Mouse (Mus musculus): ENCODE data around the gene Etv2. TPM values are rescaled to one million over a fixed set of nuclear protein-coding genes. Genes with fewer than 3 reads are reported as not detected.

Etv2 gene
- polyA plus RNA-seq, 1 experiment from 2014 or later = not detected

DNA sequence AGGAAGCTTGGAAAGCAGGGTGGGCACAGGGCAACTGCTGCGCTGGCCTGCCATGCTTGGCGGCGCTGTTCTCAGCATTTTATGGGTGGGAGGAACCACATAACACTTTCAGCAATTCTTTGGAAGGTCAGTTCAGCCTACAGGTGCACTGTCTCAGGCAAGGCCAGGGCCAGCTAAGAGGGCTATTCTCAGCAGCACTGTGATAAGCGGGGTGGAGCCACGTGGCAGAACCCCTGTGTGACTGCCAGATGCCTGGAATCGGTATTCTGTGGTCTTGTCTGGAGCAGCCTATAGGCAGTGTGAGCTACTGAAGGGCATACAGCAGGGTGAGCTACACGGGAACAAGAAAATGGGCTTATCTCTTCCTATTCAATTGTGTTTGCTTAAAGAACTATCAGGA is 25.6 kb downstream of the Etv2 start:
- Histone ChIP-seq H3K9me3 (no peaks in the 10 kb centered on the region), H3K27me3 (no peaks in the 10 kb centered on the region), H3K4me2 (no peak overlapping the region), H3K9ac (no peak overlapping the region), H3K27ac (no peak overlapping the region), H3K36me3 (replicated peaks) (peaks cover 2% of the 10 kb centered on the region; the same call in 1 of the 2 replicates), H3K4me1 (no peaks in the 10 kb centered on the region), H3K4me3 (replicated peaks) (no peak overlapping the region)
- no peak for ATAC-seq (ENCODE audit: low FRiP score)
- WGBS = 60% methylated on average over 7 of the region's 7 CpGs

DNA sequence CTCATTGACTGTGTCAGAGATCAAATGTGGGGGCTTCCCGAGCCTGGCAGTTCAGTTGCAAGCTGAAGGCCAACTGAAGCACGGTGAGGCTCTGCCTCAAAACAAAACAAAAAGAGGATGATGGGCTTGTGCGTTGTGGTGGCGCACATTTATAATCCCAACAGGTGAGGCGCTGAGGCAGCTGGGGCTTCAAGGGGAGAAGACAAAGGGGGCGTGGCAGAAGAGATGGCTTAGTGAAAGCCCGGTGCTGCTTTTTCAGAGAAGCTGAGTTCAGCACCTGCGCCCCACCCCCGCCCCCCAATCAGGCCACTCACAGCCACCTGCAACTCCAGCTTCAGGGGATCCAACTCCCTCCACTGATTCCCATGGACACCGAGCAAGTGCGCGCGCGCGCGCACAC is 27.2 kb downstream of the Etv2 start:
- H3K4me3 ChIP-seq (replicated peaks) = no peak overlapping the region
- no peaks in the 10 kb centered on the region for H3K36me3 ChIP-seq (replicated peaks)
- no peaks in the 10 kb centered on the region for H3K4me1 ChIP-seq
- WGBS = 43% methylated on average over 16 of the region's 16 CpGs
- no peaks in the 10 kb centered on the region for H3K9me3 ChIP-seq
- no peak overlapping the region for H3K9ac ChIP-seq
- H3K27ac ChIP-seq = no peak overlapping the region
- ATAC-seq (ENCODE audit: low FRiP score) = no peak
- H3K27me3 ChIP-seq = no peaks in the 10 kb centered on the region
- H3K4me2 ChIP-seq = no peak overlapping the region

DNA sequence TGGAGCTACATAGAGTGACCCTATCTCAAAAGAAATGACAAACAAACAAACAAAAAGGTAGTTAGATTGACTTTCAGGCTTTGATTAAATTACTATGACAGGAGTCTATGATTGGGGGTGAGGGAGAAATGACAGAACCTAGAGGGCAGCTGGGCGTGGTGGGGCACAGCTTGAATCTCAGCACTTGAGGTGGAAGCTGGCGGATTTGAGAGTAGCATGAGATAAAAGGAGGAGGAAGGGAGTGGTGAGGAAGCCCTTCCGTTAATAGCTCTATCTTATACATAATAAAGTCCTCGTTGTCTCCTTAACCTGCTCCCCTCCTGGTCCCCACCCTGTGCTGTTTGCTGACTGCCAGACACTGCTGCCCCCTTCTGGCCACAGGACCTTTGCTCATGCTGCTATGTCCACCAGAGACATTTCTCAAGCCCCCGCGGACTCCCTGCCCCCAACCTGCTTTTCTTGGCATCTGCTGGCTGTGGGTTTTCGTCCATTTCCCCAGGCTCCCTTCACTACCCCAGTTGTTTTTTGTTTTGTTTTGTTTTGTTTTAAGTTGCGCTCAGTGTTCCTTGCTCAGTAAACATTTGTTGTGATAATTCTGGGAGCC is 27.8 kb downstream of the Etv2 start:
- H3K4me3 ChIP-seq (replicated peaks) = no peak overlapping the region
- no peaks in the 10 kb centered on the region for H3K27me3 ChIP-seq
- H3K9me3 ChIP-seq = no peaks in the 10 kb centered on the region
- H3K9ac ChIP-seq = no peak overlapping the region
- 33% methylated on average over 8 of the region's 8 CpGs for WGBS
- H3K4me2 ChIP-seq = no peak overlapping the region
- H3K36me3 ChIP-seq (replicated peaks) = no peaks in the 10 kb centered on the region
- no peaks in the 10 kb centered on the region for H3K4me1 ChIP-seq
- ATAC-seq (ENCODE audit: low FRiP score) = no peak
- H3K27ac ChIP-seq = no peak overlapping the region

DNA sequence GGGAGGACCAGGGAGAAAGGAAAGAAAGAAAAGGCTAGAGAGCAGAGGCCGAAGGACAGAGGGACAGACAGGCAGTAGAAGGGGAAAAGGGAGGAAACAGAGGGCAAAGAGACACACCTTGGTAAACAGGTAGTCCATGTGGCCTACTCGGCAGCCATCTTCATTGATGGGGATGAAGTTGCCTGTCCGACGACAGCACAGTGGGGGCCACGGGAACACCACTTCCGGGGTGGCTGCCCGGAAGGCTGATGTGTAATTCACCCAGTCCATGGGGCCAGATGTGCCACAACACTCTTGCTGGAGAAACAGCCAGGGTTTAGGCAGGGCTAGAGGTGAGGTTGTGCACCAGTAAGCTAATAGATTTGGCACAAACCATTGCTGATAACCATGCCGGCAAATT is 30.7 kb downstream of the Etv2 start:
- Histone ChIP-seq H3K9me3 (no peaks in the 10 kb centered on the region), H3K27me3 (no peaks in the 10 kb centered on the region), H3K4me3 (replicated peaks) (no peak overlapping the region), H3K4me2 (no peak overlapping the region), H3K9ac (no peak overlapping the region), H3K27ac (no peak overlapping the region), H3K36me3 (replicated peaks) (no peaks in the 10 kb centered on the region), H3K4me1 (peaks cover 4% of the 10 kb centered on the region; the same call in 1 of the 2 replicates)
- WGBS = 89% methylated on average over 8 of the region's 8 CpGs
- no peak for ATAC-seq (ENCODE audit: low FRiP score)

DNA sequence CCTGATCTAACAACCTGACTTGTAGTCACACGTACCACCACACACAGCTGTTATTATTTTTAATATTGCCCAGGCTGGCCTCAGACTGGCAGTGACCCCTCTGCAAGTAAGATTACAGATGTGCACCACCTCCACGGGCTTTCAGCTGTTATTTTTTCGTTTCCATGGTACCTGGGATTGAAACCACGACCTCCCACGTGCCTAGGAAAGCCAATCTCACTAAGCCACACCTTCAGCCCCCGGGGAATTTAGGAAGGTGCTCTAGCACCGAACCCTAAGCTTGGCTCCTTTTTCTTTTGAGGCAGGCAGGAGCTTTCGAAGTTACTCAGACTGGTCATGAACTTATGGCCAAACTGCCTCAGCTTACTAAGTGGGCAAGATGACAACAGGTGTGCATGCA is 31.2 kb downstream of the Etv2 start:
- Histone ChIP-seq H3K4me3 (replicated peaks) (no peak overlapping the region), H3K9me3 (no peaks in the 10 kb centered on the region), H3K4me1 (peaks cover 8% of the 10 kb centered on the region), H3K27me3 (no peaks in the 10 kb centered on the region), H3K9ac (no peak overlapping the region), H3K36me3 (replicated peaks) (no peaks in the 10 kb centered on the region), H3K4me2 (no peak overlapping the region), H3K27ac (no peak overlapping the region)
- WGBS = 65% methylated on average over 8 of the region's 8 CpGs
- no peak for ATAC-seq (ENCODE audit: low FRiP score)

DNA sequence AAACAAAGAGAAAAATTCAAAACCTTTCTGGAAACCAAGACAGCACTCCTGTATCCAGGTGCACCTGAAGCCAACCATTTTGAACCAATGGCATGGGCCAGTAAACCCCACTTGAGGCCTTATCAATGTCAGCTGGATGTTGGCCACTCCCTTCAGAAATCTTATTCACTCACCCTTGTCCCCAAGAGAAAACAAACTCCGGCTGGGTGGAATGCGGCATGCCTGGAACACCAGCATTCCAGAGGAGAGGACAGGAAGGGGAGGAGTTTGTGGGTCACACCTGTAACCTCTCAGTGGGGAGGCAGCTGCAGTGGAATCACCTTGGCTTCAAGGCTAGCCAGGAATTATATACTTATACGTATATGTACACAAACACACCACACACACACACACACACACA is 33.1 kb downstream of the Etv2 start:
- Histone ChIP-seq H3K4me1 (peaks cover 8% of the 10 kb centered on the region), H3K4me2 (no peak overlapping the region), H3K9me3 (no peaks in the 10 kb centered on the region), H3K27me3 (no peaks in the 10 kb centered on the region), H3K4me3 (replicated peaks) (no peak overlapping the region), H3K9ac (no peak overlapping the region), H3K36me3 (replicated peaks) (no peaks in the 10 kb centered on the region), H3K27ac (no peak overlapping the region)
- WGBS = 68% methylated on average over 3 of the region's 3 CpGs
- ATAC-seq (ENCODE audit: low FRiP score) = no peak

DNA sequence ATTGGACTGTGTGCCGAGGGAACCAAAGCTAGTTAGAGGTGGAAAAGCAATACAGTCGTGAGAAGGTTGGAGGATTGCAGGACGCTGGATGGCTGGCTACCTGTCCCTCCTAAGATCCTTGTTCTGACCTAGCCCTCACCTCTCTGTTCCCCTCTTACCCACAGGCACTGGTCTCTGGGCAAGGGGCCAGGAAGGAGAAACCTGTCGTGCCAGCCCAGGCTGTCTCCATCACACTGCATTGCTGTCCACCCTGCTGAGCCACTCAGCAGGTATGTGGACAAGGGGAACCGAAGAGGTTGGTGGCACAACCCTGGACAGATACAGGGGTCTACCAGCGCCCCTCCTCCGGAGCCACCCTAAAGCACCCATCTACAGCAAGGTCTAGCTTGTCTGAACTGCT is 35.0 kb downstream of the Etv2 start:
- Histone ChIP-seq H3K4me1 (peaks cover 8% of the 10 kb centered on the region), H3K4me2 (peak overlapping the region; percentile 40; the same call in 1 of the 2 replicates), H3K4me3 (replicated peaks) (no peak overlapping the region), H3K9me3 (no peaks in the 10 kb centered on the region), H3K27ac (0 out of 2 replicates have a peak overlapping the region, but pooled peaks have one; percentile 53), H3K27me3 (no peaks in the 10 kb centered on the region), H3K9ac (no peak overlapping the region), H3K36me3 (replicated peaks) (no peaks in the 10 kb centered on the region)
- no peak for ATAC-seq (ENCODE audit: low FRiP score)
- 69% methylated on average over 7 of the region's 7 CpGs for WGBS

DNA sequence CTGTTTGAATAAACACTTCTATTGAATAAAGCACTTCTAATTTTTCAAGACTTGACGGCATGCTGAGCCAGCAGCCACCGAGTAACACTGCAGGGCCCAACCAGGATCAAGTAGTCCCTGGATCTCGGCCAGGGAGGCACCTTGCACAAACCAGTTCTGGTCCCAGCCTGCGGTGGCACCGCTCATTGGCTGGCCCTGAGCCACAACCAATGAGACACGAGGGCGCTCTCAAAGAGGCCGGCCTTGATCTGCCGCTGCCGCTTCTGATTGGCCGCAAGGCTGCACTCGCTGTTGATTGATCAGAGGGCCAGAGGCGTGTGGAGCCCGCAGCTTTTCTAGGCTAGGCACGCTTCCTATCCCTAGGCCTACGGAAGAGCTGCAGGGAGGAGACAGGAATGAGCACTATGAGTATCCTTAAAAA is 35.7 kb downstream of the Etv2 start:
- Histone ChIP-seq H3K36me3 (replicated peaks) (no peaks in the 10 kb centered on the region), H3K27ac (peak overlapping the region; percentile 53), H3K9me3 (no peaks in the 10 kb centered on the region), H3K4me3 (replicated peaks) (peak overlapping the region; percentile 13; the same call in 1 of the 2 replicates), H3K4me2 (peak overlapping the region; percentile 40), H3K4me1 (peaks cover 8% of the 10 kb centered on the region), H3K27me3 (no peaks in the 10 kb centered on the region), H3K9ac (peak overlapping the region; percentile 21; the same call in 1 of the 2 replicates)
- ATAC-seq (ENCODE audit: low FRiP score) = peak; percentile 99
- WGBS = 2% methylated on average over 16 of the region's 16 CpGs

DNA sequence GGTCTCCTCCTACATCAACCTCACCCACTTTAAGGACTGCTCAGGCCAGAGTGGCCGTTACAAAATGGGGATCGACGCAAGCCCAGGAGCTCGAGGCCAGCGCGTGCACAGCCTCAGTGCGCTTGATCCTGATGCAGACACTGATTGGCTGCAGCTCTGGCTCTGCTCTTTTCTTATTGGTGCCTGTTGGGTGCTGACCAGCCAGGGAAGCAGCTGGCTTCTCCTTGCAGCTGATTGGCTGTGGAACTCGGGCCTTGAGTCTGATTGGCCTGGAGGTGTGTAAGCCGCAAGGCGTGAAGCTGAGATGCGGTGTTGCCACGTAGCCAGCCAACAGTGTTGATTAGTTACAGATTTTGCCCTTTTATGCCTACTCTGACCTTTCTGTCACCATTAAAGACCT is 36.9 kb downstream of the Etv2 start, which contains the start of gene Zbtb32:
TSS of gene Zbtb32 (minus strand) at position 124 of the 400 bp plus-strand sequence.
- H3K4me2 ChIP-seq = peak within 1 kb of the TSS; percentile 40
- no peak for ATAC-seq (ENCODE audit: low FRiP score)
- H3K9ac ChIP-seq = peak within 1 kb of the TSS; percentile 21; the same call in 1 of the 2 replicates
- 94% methylated on average over 12 of the region's 12 CpGs for WGBS
- H3K27me3 ChIP-seq = no peaks in the 10 kb centered on the region
- 0 out of 2 replicates have a peak within 1 kb of the TSS, but pooled peaks have one; percentile 13 for H3K4me3 ChIP-seq (replicated peaks)
- no peaks in the 10 kb centered on the region for H3K36me3 ChIP-seq (replicated peaks)
- peaks cover 8% of the 10 kb centered on the region for H3K4me1 ChIP-seq
- H3K9me3 ChIP-seq = no peaks in the 10 kb centered on the region
- H3K27ac ChIP-seq = peak within 1 kb of the TSS; percentile 53; the same call in 1 of the 2 replicates

DNA sequence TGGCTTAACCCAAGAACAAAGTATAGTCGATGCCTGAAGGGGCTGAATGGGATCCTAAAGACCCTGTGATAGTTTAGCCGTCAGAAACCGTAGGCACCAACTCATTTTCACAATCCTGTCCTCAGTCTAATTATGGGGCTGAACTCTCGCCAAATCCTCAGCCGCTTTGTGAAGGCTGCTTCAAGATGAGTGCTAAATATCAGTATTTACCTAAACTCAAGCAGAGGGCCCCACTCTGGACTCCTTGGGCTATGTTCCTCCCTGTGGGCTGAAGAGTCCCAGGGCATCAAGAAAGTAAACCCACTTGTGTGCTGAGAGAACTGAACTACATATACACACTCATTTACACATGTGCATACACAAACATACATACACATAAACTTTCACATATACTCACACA is 38.8 kb downstream of the Etv2 start:
- Histone ChIP-seq H3K4me2 (no peak overlapping the region), H3K27me3 (no peaks in the 10 kb centered on the region), H3K36me3 (replicated peaks) (no peaks in the 10 kb centered on the region), H3K4me1 (peaks cover 11% of the 10 kb centered on the region), H3K4me3 (replicated peaks) (no peak overlapping the region), H3K27ac (no peak overlapping the region), H3K9ac (no peak overlapping the region), H3K9me3 (no peaks in the 10 kb centered on the region)
- no peak for ATAC-seq (ENCODE audit: low FRiP score)
- 71% methylated on average over 5 of the region's 5 CpGs for WGBS

DNA sequence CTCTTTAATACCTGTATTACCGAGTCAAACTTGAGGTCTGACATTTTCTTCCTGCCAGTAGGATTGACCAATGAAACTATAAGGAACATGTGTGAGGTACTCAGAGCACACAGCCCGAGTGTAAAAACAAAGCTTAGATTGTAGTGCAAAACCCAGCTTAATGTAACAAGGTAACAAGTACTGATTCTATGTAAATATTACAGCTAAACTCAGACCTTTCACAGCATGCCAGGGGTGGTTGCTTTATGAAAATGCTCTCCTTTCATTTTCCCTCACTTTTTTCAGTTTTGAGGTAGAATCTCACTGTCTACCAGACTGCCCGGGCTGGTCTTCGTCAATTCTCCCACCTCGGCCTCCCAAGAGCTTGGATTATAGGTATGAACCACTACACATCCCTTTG is 39.6 kb downstream of the Etv2 start:
- 86% methylated on average over 5 of the region's 5 CpGs for WGBS
- no peak overlapping the region for H3K27ac ChIP-seq
- no peaks in the 10 kb centered on the region for H3K36me3 ChIP-seq (replicated peaks)
- H3K9me3 ChIP-seq = no peaks in the 10 kb centered on the region
- H3K4me2 ChIP-seq = no peak overlapping the region
- peaks cover 11% of the 10 kb centered on the region for H3K4me1 ChIP-seq
- no peak overlapping the region for H3K9ac ChIP-seq
- H3K4me3 ChIP-seq (replicated peaks) = no peak overlapping the region
- ATAC-seq (ENCODE audit: low FRiP score) = no peak
- no peaks in the 10 kb centered on the region for H3K27me3 ChIP-seq

DNA sequence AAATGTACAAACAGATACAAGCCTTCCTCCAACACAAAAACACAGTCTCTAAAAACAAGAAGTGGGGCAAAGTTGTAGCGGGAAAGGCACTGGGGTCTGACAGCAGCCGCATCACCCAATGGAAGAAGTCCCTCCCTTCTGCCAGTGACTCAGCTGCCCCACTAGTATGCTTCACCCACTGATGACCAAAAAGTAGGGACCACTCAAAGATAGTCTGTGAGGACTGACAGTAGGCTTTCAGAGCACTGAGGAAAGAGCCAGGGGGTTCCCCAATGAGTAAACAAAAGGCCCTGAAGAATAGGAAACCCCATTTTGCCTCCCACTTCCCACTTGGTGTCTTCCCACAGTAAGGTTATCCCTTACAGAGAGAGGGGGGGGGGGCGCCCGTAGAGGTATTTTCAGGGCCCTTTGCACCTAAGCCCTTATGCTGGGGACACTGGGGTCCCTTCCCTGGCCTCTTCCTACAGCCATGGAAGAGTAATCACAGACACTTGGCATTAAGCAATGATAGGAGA is 41.1 kb downstream of the Etv2 start:
- 67% methylated on average over 4 of the region's 4 CpGs for WGBS
- Histone ChIP-seq H3K9me3 (no peaks in the 10 kb centered on the region), H3K4me1 (peaks cover 10% of the 10 kb centered on the region), H3K4me3 (replicated peaks) (no peak overlapping the region), H3K36me3 (replicated peaks) (no peaks in the 10 kb centered on the region), H3K27me3 (no peaks in the 10 kb centered on the region), H3K9ac (no peak overlapping the region), H3K4me2 (no peak overlapping the region), H3K27ac (no peak overlapping the region)
- ATAC-seq (ENCODE audit: low FRiP score) = no peak

Measured in forebrain, embryonic 12.5 days (tissue).